Mouse (Mus musculus): ENCODE measurements around the gene Uhmk1. TPM values are rescaled to one million over a fixed set of nuclear protein-coding genes. Genes with fewer than 3 reads are reported as not detected.

Gene Uhmk1
- total RNA-seq, 2 experiments from 2014 or later = 45.2 to 56.2 TPM

- ATAC-seq (replicated peaks; ENCODE audit: low FRiP score, poor library complexity, severe bottlenecking) = no peak
Observed at GRCm38 (mm10) chr1:170176661-170177239, 38.4 kb downstream of the Uhmk1 start.

- ATAC-seq (replicated peaks; ENCODE audit: low FRiP score, poor library complexity, severe bottlenecking) = no peak
Observed at GRCm38 (mm10) chr1:170175848-170176247, 39.3 kb downstream of the Uhmk1 start.

DNA sequence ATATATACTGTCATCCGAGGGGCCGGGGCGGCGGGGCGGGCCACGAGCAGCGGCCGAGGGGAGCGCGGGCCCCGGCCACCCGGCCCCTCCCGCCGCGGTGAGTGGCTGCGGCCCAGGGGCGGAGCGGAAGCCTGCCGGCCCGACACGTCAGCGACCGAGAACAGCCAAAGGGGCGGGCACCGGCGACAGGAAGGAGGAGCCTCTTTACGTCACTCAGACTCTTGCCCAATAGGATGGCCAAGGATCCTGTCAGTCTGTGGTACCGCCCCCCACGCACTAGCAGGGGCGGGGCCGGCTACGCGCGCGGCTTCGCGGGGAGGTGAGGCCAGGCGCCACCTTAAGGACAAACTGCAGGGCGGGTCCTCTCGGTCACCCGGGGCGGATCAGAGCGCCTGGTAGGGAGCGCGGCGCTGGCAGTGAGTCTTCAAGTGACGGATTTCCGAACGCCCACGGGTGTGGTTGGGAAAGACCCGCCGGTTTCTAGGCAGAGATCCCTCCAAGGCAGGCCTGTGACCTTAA is 40.3 kb downstream of the Uhmk1 start, which contains the start of gene Uap1:
Uap1 (minus strand) TSS at position 144 of the 519 bp plus-strand sequence.
- peak; percentile 93 for ATAC-seq (replicated peaks; ENCODE audit: low FRiP score, poor library complexity, severe bottlenecking)

- ATAC-seq (replicated peaks; ENCODE audit: low FRiP score, poor library complexity, severe bottlenecking) = peak; percentile 42
Observed at GRCm38 (mm10) chr1:170173991-170174813, 41.0 kb downstream of the Uhmk1 start.

GRCm38 (mm10) chr1:170167781-170168180 is 47.4 kb downstream of the Uhmk1 start:
- no peak for ATAC-seq (replicated peaks; ENCODE audit: low FRiP score, poor library complexity, severe bottlenecking)

DNA sequence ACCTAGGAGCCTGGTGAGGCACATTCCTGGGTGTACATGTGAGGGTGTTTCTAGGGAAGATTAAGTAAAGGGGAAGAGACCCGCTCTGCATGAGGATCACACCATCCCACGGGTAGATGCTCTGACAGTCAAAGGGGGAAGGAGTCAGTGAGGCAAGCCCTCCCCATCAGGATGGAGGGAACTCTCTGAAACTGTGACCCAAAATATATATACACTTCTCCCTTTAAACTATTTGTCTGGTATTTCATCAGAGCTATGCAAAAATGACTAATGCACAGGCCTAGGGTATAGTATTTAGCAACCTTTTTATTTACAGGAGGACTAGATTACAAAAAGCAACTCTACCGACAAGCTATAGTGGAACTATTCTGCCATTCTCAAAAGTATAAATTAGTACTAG is 50.3 kb downstream of the Uhmk1 start:
- ATAC-seq (replicated peaks; ENCODE audit: low FRiP score, poor library complexity, severe bottlenecking) = no peak

DNA sequence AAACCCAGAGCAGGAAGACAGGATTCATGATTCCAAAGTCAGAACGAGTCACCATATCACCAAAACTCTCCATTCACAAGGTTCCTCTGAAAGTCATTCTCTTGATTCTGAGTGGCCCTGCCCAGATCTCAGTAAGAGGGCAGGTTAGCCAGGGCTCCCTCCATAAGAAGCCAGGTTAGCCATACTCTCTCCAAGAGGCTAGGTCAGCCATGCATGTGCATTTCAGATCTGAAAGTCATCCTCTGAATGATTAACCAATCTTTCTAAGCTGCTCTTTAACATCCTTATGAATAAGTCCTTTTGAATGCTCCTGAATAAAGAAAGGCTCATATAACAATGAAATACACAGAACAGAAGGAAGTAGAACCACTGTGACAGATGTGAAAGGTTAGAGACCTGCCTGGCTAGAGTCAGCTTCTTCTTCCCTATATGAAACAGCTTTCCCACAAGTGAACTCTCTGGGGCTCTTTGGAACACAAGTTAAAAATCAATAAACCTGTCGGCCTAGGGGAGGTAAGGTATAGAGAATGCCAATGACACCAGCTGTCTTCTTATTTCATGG is 51.1 kb downstream of the Uhmk1 start:
- no peak for ATAC-seq (replicated peaks; ENCODE audit: low FRiP score, poor library complexity, severe bottlenecking)

GRCm38 (mm10) chr1:170163398-170163943 is 51.7 kb downstream of the Uhmk1 start:
- ATAC-seq (replicated peaks; ENCODE audit: low FRiP score, poor library complexity, severe bottlenecking) = no peak

- no peak for ATAC-seq (replicated peaks; ENCODE audit: low FRiP score, poor library complexity, severe bottlenecking)
Observed at GRCm38 (mm10) chr1:170161852-170162251, 53.3 kb downstream of the Uhmk1 start.

- no peak for ATAC-seq (replicated peaks; ENCODE audit: low FRiP score, poor library complexity, severe bottlenecking)
Observed at GRCm38 (mm10) chr1:170160397-170160938, 54.7 kb downstream of the Uhmk1 start.

DNA sequence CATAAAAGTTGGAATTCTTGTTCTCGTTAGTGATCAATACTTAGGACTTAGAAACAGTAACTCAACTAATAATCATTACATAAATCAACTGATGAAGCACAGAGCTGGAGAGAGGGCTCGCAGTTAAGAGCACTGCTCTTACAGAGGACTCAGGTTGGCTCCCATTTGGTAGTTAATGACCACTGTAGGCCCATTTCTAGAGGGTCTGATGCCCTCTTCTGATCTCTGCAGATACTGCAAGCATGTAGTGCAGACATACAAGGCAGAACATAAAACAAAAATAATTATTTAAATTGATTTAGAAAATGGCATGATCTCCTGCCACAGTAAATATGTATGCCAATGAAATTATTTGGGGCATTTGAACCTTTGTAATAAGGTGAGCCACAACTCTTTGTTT is 55.5 kb downstream of the Uhmk1 start:
- ATAC-seq (replicated peaks; ENCODE audit: low FRiP score, poor library complexity, severe bottlenecking) = no peak

DNA sequence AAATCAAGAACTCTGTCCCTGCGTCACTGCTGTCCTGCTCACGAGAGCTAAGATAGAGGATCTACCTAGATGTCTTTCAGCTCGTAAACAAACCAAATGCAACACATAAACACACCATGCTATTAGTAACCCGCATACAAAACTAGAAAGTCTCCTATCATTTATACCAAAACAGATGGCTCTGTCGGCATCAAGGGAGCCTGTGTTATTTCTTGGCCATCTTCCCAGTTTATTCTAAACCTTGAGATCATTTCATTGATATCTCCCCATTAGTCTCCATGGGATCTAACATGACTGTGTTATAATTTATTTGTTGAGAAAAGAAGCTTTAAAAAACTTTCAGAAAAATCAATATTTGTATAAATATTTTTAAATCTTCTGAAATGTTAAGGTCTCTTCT is 59.4 kb downstream of the Uhmk1 start:
- no peak for ATAC-seq (replicated peaks; ENCODE audit: low FRiP score, poor library complexity, severe bottlenecking)

DNA sequence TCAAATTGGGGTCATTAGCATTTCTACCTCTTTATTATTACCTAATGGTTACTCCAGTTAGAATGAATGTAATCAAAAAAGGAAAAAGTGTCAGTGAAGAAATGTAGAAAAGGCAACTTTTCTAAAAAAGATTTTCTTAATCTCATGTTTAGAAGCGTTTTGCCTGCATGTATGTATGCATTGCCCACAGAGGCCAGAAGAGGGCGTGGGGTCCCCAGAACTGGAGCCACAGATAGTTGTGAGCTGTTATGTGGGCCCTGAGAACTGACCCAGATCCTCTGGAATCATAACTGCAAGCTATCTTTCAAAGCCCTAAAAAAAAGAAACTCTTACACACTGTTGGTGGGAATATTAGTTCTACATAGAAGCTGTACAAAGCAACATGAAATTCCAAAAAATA is 59.9 kb downstream of the Uhmk1 start:
- ATAC-seq (replicated peaks; ENCODE audit: low FRiP score, poor library complexity, severe bottlenecking) = no peak

GRCm38 (mm10) chr1:170153986-170154385 is 61.2 kb downstream of the Uhmk1 start:
- no peak for ATAC-seq (replicated peaks; ENCODE audit: low FRiP score, poor library complexity, severe bottlenecking)

GRCm38 (mm10) chr1:170152552-170152951 is 62.6 kb downstream of the Uhmk1 start:
- ATAC-seq (replicated peaks; ENCODE audit: low FRiP score, poor library complexity, severe bottlenecking) = no peak

DNA sequence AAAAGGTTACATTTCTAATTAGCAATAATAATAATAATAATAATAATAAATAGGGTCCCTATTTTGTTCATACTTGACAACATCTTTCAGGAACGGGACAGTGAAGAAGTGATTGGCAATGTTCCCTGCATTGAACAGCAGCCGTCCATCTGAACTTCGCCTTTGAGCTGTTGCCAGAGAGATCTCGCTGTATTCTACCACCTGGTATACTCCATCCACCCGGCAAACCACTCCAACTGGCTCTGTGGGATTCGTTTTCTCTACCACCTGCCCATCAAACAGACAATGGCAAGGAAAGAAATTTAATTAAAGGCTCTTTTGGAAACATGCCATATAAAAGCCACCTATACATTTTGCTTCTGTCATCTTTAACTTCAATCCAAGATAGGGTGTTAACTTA is 64.3 kb downstream of the Uhmk1 start:
- no peak for ATAC-seq (replicated peaks; ENCODE audit: low FRiP score, poor library complexity, severe bottlenecking)

- ATAC-seq (replicated peaks; ENCODE audit: low FRiP score, poor library complexity, severe bottlenecking) = no peak
Observed at GRCm38 (mm10) chr1:170149756-170150155, 65.4 kb downstream of the Uhmk1 start.

DNA sequence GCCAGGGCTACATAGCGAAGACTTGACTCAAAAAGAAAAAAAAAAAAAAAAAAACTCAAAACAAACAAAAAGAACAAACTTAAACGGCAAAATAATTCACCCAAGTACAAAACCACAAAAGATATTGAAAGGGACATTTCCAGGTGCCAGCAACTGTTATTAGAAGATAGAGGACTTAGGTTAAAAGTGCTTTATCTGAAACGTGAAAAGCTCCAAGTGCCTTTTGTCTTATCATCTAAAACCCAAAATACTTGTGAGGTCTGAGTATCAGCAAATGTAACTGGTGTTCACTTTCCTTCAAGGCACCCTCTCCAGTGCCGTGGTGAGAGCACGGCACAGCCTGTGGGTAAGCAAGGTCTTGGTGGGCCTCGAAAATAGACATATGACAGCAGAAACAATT is 66.7 kb downstream of the Uhmk1 start:
- peak; percentile 46 for ATAC-seq (replicated peaks; ENCODE audit: low FRiP score, poor library complexity, severe bottlenecking)

DNA sequence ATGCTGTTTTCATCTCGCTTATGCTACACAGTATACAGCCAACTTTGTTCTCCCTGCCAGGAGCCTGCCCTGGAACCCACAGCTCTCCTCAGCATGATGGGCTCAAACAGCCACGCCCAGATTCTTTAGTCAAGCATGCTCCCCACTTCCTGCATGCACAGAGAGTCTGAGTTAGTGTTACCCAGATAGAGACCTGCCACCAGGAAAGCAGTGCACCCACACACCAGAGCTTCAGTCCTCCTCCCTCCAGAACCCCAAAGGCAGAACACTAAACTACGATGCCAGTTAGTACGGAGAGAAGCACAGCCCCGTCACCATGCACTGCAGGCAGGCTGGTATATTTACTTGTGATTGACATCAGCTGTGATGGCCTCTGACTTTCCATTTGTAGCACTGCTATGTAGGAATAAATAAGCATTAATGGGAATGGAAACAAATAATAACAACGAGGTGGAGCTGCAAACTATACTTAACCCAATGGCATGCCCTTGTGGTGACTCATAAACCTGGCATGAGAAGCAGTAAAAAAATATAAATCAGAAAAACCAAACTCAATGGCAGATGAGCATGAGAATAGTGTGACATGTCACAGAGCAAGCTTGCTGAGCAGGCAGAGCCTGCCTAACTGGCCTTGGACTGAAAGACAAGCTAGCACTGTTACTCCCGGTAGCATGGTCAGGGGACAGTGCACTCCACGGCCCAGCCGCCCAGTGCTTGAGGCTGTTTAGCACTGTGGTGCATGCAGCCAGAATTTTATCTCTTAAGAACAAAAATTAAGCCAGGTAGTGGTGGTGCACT is 67.3 kb downstream of the Uhmk1 start:
- peak; percentile 70; the same call in 1 of the 2 replicates for ATAC-seq (replicated peaks; ENCODE audit: low FRiP score, poor library complexity, severe bottlenecking)

Data from erythroid progenitor cell, adult 5-6 weeks (primary cell).